Mouse (Mus musculus) left cerebral cortex, adult 11 months (tissue): Measurements from ENCODE around the gene Sestd1.

ENCODE experiments used
- DNase-seq: peaks from one replicate; pipeline ENCODE4 v3.0.0; 2022; ENCODE audit warnings: low spot score

Sestd1 gene

GRCm38 (mm10) chr2:77280512-77281409, at the start of gene Sestd1:
Sestd1 (minus strand) TSS chr2:77280592.
- peak; percentile 45 for DNase-seq

- DNase-seq, result no peak
These were observed 46.9 kb upstream of the Sestd1 start for GRCm38 (mm10) chr2:77327246-77327645.

GRCm38 (mm10) chr2:77323739-77324138, 43.3 kb upstream of the Sestd1 start:
- DNase-seq, result no peak

DNA sequence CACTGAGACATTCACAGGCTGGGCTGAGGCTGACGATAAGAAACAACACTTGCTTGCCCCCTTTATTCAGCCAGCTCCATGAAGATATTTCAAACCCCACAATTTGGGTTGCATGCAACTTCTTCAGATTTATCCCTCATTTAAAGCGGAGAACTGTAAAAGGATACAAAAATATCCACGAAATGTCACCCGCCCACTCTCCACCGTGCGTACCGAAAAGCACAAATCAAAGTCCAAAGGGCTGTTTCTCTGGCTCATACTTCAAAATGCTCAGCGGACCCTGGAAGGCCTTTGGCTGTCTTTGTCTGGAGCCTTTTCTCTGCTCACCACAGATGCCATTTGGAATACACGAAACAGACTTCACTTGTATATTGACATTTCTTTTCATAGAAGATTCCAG, 42.8 kb upstream of the Sestd1 start:
- DNase-seq, result peak; percentile 24

DNA sequence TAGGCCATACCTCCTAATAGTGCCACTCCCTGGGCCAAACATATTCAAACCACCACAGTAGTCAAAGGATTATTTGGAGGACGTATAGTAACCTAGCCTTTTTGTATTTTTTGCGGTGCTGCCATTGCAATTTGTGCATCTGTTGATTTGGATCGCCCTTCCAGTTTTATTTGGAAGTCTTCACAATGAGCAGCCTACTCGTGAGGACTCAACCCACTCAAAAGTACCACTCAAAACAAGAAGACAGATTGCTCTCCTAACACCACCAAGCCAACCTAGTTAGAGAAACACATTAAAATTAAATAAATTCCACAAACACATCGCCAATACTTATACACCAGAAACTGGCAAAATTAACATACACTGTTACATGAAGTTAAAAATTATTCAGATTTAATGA, 38.8 kb upstream of the Sestd1 start:
- no peak for DNase-seq

GRCm38 (mm10) chr2:77316961-77317360, 36.6 kb upstream of the Sestd1 start:
- DNase-seq, result no peak

- DNase-seq, result no peak
These were observed 33.5 kb upstream of the Sestd1 start for GRCm38 (mm10) chr2:77313846-77314245.

DNA sequence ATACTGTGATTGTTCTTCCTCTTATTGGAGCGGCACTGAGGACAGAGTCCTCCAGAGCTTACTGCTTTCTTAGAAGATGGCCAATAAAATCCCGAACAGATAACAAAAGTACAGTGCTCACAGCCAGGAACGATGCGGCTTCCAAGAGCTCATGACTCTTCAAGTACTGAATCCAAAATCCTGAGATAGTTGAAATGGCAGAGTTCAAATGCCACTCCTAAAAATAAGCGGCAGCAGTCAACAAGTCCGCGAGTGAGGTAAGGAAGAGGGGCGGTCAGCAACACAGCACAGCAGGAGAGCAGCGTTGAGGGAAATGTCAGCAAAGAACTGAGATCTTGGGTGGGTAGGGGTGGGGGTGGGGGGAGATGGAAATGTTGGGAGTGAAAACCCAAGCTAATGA, 32.2 kb upstream of the Sestd1 start:
- DNase-seq, result no peak

- DNase-seq, result no peak
These were observed 28.9 kb upstream of the Sestd1 start for GRCm38 (mm10) chr2:77309313-77309712.

DNA sequence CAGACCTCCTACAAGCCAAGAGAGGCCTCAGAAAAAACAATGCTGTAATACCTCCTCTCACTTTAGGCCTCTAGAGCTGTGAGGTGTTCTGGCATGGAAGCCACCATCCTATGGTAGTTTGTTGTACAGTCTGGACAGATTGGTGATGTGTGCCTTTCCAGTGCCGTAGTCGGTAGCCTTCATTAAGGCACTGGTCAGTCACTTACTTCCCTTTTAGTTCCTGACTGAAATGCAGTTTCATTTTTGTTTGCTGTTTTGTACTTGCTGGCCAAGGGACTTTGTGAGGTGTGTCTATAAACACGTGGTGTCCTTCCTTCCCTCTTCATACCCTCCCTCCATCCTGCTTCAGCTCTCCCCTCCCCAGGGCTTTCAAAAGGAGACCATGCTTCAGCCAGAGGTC, 24.1 kb upstream of the Sestd1 start:
- DNase-seq, result no peak

GRCm38 (mm10) chr2:77303716-77304115, 23.3 kb upstream of the Sestd1 start:
- DNase-seq, result no peak

DNA sequence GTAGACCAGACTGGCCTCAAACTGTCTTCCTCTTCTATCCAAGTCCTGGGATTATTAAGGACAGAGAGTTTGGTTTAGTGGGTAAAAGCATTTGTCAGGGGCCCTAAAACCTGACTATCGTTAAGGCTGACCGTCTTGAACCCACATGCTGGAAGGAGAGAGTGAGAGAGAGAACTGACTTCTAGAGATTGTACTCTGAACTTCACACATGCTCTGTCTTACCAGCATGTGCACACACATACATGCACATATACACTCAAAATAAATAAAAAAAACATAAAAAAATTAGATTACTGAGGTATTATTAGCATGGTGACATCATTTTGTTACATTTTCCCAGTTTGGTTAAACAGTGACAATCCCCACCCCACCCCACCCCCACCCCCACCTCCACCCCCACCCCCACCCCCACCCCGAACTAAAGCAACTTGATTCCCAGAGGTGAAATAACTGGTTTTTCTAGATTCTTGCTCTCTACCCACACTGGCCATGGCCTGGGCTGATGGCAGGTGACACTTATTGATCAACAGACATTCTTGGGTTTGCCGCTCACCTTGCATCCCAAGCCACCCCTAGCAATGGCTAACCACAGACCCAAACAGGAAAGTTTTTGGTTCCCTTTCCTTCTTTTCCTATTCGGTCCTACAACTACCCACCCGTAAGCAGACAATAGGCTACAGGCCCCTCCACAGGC, 22.4 kb upstream of the Sestd1 start:
- DNase-seq, result no peak

DNA sequence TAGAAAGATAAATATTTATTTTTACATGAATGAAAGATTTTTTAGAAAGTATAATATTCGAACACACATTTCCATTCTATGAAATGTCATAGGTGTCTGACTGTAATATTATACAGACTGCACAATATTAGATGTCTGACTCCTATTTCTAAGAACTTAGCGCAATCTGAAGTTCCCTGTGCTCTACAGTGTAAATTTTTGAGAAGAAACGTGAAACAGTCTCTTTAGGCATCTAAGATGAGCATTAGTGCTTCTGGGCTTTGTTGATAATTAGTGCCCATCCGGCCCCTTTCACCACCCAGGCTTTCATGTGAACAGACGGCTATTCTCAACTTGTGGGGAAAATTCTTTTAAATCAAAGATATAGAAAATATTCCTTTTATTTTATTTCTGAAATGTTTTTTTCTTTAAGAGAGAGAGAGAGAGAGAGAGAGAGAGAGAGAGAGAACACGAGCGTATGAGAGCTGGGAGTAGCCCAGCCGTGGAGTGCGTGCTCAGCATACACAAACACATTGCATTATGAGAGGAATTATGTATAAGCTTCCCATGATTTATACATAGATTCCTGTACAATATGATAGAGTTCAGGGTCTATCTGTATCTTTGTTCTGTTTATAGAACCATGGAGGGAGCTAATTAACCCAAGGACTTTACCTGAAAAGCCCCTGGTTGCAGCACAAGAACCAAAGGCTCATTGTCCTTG, 21.4 kb upstream of the Sestd1 start:
- no peak for DNase-seq

GRCm38 (mm10) chr2:77289701-77290100, 9.3 kb upstream of the Sestd1 start:
- no peak for DNase-seq

DNA sequence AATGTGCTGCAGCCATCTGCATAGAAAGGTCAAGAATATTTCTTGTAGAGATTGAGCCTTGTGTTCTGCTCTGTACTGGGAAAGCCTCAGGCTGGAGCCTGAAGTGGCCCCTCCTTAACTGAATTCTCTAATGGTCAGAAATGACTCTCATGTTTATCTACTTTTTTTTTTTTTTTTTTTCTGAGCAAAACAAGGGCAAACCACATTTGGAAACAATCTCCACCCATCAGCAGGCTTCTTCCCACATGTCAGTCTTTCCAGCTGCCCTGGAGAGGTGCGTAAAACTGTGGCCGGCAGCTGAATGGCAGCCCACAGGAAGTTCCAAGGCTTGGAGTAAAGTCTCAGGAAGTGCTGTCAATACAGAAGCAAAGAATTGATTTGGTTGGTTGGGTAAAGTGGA, 6.4 kb upstream of the Sestd1 start:
- no peak for DNase-seq

- no peak for DNase-seq
These were observed 4.0 kb upstream of the Sestd1 start for GRCm38 (mm10) chr2:77284281-77284899.

DNA sequence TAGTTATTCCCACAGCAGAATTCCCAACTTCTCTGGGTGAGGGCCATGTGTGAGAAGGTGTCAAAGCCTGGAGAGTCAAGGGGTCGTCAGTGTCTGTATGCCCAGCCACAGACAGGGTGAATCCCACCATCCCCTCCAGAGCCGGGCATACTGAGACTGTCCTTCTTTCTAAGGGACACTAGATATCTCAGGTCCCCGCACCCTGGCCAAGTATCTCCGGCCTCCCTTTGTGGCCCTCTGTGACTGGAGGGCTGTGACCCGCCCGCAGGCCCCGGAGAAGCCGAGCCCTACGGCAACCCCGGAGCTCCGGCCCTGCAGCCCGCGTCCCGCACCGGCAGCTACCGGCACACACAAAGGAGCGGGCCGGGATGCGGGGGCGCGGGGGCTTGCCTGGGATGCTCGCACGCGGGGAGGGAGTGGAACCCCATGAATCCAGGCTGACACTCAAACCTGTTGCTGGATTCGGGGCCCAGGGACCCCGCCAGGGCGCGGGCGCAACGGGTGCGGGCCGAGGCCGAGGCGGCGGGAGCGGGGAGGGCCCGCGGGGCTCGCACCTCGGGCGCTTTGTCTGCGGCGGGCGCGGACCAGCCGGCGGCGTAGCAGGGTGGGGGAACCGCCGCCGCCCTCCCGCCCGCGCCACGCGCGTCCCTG, 406 bp downstream of the Sestd1 start:
- no peak for DNase-seq

- no peak for DNase-seq
These were observed 3.1 kb downstream of the Sestd1 start for GRCm38 (mm10) chr2:77277272-77277671.

- no peak for DNase-seq
These were observed 4.5 kb downstream of the Sestd1 start for GRCm38 (mm10) chr2:77275851-77276250.

GRCm38 (mm10) chr2:77274976-77275641, 5.3 kb downstream of the Sestd1 start:
- no peak for DNase-seq

DNA sequence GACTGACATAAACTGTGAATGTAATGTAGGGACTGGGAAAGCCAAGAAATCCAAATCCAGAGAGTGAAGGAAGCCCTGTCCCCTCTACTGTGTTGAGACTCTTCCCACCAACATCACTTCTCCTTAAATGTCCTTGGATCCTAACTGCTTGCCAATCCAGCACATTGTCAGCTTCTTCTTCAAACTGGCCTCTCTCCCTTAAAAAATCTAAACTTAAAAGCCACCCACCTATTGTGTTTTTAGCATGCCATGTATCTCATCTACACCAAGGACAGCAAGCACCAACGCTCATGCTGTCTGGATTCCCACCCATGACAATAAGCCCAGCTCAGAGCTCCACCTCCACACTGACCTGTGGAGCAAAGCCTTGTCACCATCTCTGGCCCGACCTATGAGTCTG, 7.4 kb downstream of the Sestd1 start:
- DNase-seq, result no peak
